Mouse (Mus musculus) splenic B cell, adult 2 months (primary cell): ENCODE measurements around the gene Epc2.

Experiments used
- DNase-seq: peaks from one replicate; pipeline ENCODE4 v3.0.0-alpha.2; 2011; ENCODE audit warnings: low read depth, low spot score
- H3K27me3 ChIP-seq: 2 replicates; pipeline ENCODE4 v1.6.1; 2012; ENCODE audit warnings: mild to moderate bottlenecking, low read length, moderate library complexity, mixed read lengths; ENCODE audit not compliant: control insufficient read depth, poor library complexity, insufficient read depth, severe bottlenecking
- H3K36me3 ChIP-seq: 2 replicates; pipeline ENCODE4 v1.6.1; 2012; ENCODE audit warnings: mild to moderate bottlenecking, low read length, moderate library complexity, mixed read lengths; ENCODE audit not compliant: control insufficient read depth, poor library complexity, insufficient read depth, severe bottlenecking

The Epc2 gene

GRCm38 (mm10) chr2:49450931-49451636, at the start of gene Epc2:
Gene Epc2, plus strand, starts transcription at chr2:49451486.
- no peaks in the 10 kb centered on the region for H3K36me3 ChIP-seq
- no peaks in the 10 kb centered on the region for H3K27me3 ChIP-seq
- DNase-seq, result peak; percentile 92

GRCm38 (mm10) chr2:49405954-49406353, 45.3 kb upstream of the Epc2 start:
- no peak for DNase-seq
- H3K27me3 ChIP-seq, result no peaks in the 10 kb centered on the region

GRCm38 (mm10) chr2:49411685-49412084, 39.6 kb upstream of the Epc2 start:
- DNase-seq, result no peak
- Histone ChIP-seq H3K36me3 (no peaks in the 10 kb centered on the region), H3K27me3 (no peaks in the 10 kb centered on the region)

More at GRCm38 (mm10) chr2:49405954-49406353, 45.3 kb upstream of the Epc2 start:
- no peaks in the 10 kb centered on the region for H3K36me3 ChIP-seq

GRCm38 (mm10) chr2:49412576-49412975, 38.7 kb upstream of the Epc2 start:
- Histone ChIP-seq H3K27me3 (no peaks in the 10 kb centered on the region), H3K36me3 (no peaks in the 10 kb centered on the region)
- no peak for DNase-seq

- DNase-seq, result no peak
- H3K27me3 ChIP-seq, result no peaks in the 10 kb centered on the region
- no peaks in the 10 kb centered on the region for H3K36me3 ChIP-seq
These were observed 35.4 kb upstream of the Epc2 start for GRCm38 (mm10) chr2:49415868-49416267.

GRCm38 (mm10) chr2:49417018-49417604, 34.2 kb upstream of the Epc2 start:
- no peaks in the 10 kb centered on the region for H3K36me3 ChIP-seq
- H3K27me3 ChIP-seq, result no peaks in the 10 kb centered on the region
- peak; percentile 86 for DNase-seq

GRCm38 (mm10) chr2:49420396-49420795, 30.9 kb upstream of the Epc2 start:
- Histone ChIP-seq H3K27me3 (no peaks in the 10 kb centered on the region), H3K36me3 (no peaks in the 10 kb centered on the region)
- DNase-seq, result no peak

GRCm38 (mm10) chr2:49423857-49424256, 27.4 kb upstream of the Epc2 start:
- Histone ChIP-seq H3K36me3 (no peaks in the 10 kb centered on the region), H3K27me3 (no peaks in the 10 kb centered on the region; the same call in 1 of the 2 replicates)
- no peak for DNase-seq

GRCm38 (mm10) chr2:49424788-49425187, 26.5 kb upstream of the Epc2 start:
- DNase-seq, result peak; percentile 82
- Histone ChIP-seq H3K27me3 (no peaks in the 10 kb centered on the region; the same call in 1 of the 2 replicates), H3K36me3 (no peaks in the 10 kb centered on the region)

GRCm38 (mm10) chr2:49426175-49426574, 25.1 kb upstream of the Epc2 start:
- DNase-seq, result no peak
- Histone ChIP-seq H3K27me3 (no peaks in the 10 kb centered on the region; the same call in 1 of the 2 replicates), H3K36me3 (no peaks in the 10 kb centered on the region)

- no peak for DNase-seq
- H3K36me3 ChIP-seq, result no peaks in the 10 kb centered on the region
- H3K27me3 ChIP-seq, result no peaks in the 10 kb centered on the region; the same call in 1 of the 2 replicates
These were observed 20.3 kb upstream of the Epc2 start for GRCm38 (mm10) chr2:49431015-49431414.

- Histone ChIP-seq H3K27me3 (no peaks in the 10 kb centered on the region), H3K36me3 (no peaks in the 10 kb centered on the region)
- DNase-seq, result no peak
These were observed 18.1 kb upstream of the Epc2 start for GRCm38 (mm10) chr2:49433211-49433610.

GRCm38 (mm10) chr2:49446238-49446637, 5.0 kb upstream of the Epc2 start:
- peak; percentile 29 for DNase-seq
- Histone ChIP-seq H3K36me3 (no peaks in the 10 kb centered on the region), H3K27me3 (no peaks in the 10 kb centered on the region)

- no peak for DNase-seq
These were observed 3.5 kb upstream of the Epc2 start for GRCm38 (mm10) chr2:49447586-49448475.

GRCm38 (mm10) chr2:49450467-49450866, 819 bp upstream of the Epc2 start:
- no peak for DNase-seq
- H3K36me3 ChIP-seq, result no peaks in the 10 kb centered on the region
- no peaks in the 10 kb centered on the region for H3K27me3 ChIP-seq

More at GRCm38 (mm10) chr2:49447586-49448475, 3.5 kb upstream of the Epc2 start:
- Histone ChIP-seq H3K36me3 (no peaks in the 10 kb centered on the region), H3K27me3 (no peaks in the 10 kb centered on the region)
